Mouse (Mus musculus) right cerebral cortex, adult 18-20 months (tissue): Measurements from ENCODE around the gene Llph.

Experiments
- DNase-seq: peaks from one replicate; pipeline ENCODE4 v3.0.0; 2022; ENCODE audit warnings: mixed read lengths

Gene Llph

GRCm38 (mm10) chr10:120280375-120280774, 53.5 kb downstream of the Llph start:
- no peak for DNase-seq

GRCm38 (mm10) chr10:120281700-120282099, 54.8 kb downstream of the Llph start:
- DNase-seq: no peak
